Mouse (Mus musculus) CH12.LX (cell line): ENCODE results near the gene Cwc15. TPM values are rescaled to one million over a fixed set of nuclear protein-coding genes. Genes with fewer than 3 reads are reported as not detected.

ENCODE experiments used
- DNase-seq: peaks from one replicate; pipeline ENCODE4 v3.0.0-alpha.2; 2013; ENCODE audit errors: extremely low read depth
- H3K27ac ChIP-seq: 2 replicates; pipeline ENCODE4 v1.5.1; 2012; ENCODE audit warnings: low read depth, mild to moderate bottlenecking, control low read depth, moderate library complexity; ENCODE audit not compliant: insufficient read depth
- H3K27me3 ChIP-seq: replicated peaks from 2 replicates; pipeline ENCODE3; 2012; ENCODE audit warnings: inconsistent platforms
- H3K36me3 ChIP-seq, 2 experiments: replicated peaks in 1 of 2; 2 replicates each; pipeline versions ENCODE3 to v1.6.1; 2012; ENCODE audit warnings: inconsistent platforms in 1 of 2, low read length in 1 of 2, mild to moderate bottlenecking in 1 of 2, mixed read lengths in 1 of 2, moderate library complexity in 1 of 2; ENCODE audit not compliant: control insufficient read depth in 1 of 2, insufficient read depth in 1 of 2
- H3K4me1 ChIP-seq, 2 experiments: 2 replicates each; pipeline ENCODE4 v1.6.1; 2012; ENCODE audit warnings: inconsistent platforms in 1 of 2, moderate library complexity in 1 of 2; ENCODE audit not compliant: insufficient read depth in 2 of 2, control insufficient read depth in 1 of 2
- H3K4me2 ChIP-seq: 2 replicates; pipeline ENCODE4 v1.6.1; 2012; ENCODE audit warnings: low read depth, mild to moderate bottlenecking, control low read depth; ENCODE audit not compliant: poor library complexity, insufficient read depth, severe bottlenecking
- H3K4me3 ChIP-seq, 3 experiments: fragments of 150-350 bp in 1 of 3; sonication (generic) in 1 of 3; replicated peaks in 1 of 3; 2 replicates each; pipeline versions ENCODE3 to v1.5.1; 2011 to 2012; ENCODE audit warnings: low read depth in 2 of 3, low read length in 2 of 3, mild to moderate bottlenecking in 2 of 3, moderate library complexity in 2 of 3, control low read depth in 1 of 3, improper control_type of control experiment in 1 of 3, inconsistent platforms in 1 of 3, mixed read lengths in 1 of 3; ENCODE audit not compliant: poor library complexity in 1 of 3
- H3K79me2 ChIP-seq: replicated peaks from 2 replicates; pipeline ENCODE4 v1.6.1; 2012; ENCODE audit warnings: mild to moderate bottlenecking, moderate library complexity; ENCODE audit not compliant: control insufficient read depth, poor library complexity, insufficient read depth, severe bottlenecking; ENCODE audit errors: extremely low read depth
- H3K9ac ChIP-seq: 2 replicates; pipeline ENCODE4 v1.6.1; 2012; ENCODE audit warnings: low read depth, mild to moderate bottlenecking, control low read depth, moderate library complexity; ENCODE audit not compliant: insufficient read depth
- H3K9me3 ChIP-seq: replicated peaks from 2 replicates; pipeline ENCODE3; 2012; ENCODE audit warnings: low read length, inconsistent platforms, mixed read lengths
- BHLHE40 ChIP-seq: IDR thresholded peaks from 2 replicates; pipeline ENCODE4 v1.6.1; 2011; ENCODE audit warnings: mild to moderate bottlenecking, low read depth, low read length, improper control_type of control experiment
- CHD2 ChIP-seq: IDR thresholded peaks from 2 replicates; pipeline ENCODE4 v1.6.1; 2011; ENCODE audit warnings: low read length, improper control_type of control experiment
- E2F4 ChIP-seq: IDR thresholded peaks from 2 replicates; pipeline ENCODE4 v1.6.1; 2011; ENCODE audit warnings: low read depth, low read length, improper control_type of control experiment; ENCODE audit not compliant: insufficient replicate concordance
- JUN ChIP-seq: IDR thresholded peaks from 2 replicates; pipeline ENCODE4 v1.6.1; 2011; ENCODE audit warnings: low read depth, mild to moderate bottlenecking, low read length, improper control_type of control experiment, moderate library complexity; ENCODE audit not compliant: insufficient read depth
- MAX ChIP-seq: IDR thresholded peaks from 2 replicates; pipeline ENCODE4 v1.6.1; 2011; ENCODE audit warnings: low read length, improper control_type of control experiment
- MEF2A ChIP-seq: IDR thresholded peaks from 2 replicates; pipeline ENCODE4 v1.6.1; 2014; ENCODE audit warnings: low read depth, mild to moderate bottlenecking, inconsistent platforms, low read length, improper control_type of control experiment, borderline replicate concordance
- MYC ChIP-seq: IDR thresholded peaks from 2 replicates; pipeline ENCODE4 v1.6.1; 2011; ENCODE audit warnings: low read depth, mild to moderate bottlenecking, improper control_type of control experiment, low read length
- PAX5 ChIP-seq: IDR thresholded peaks from 2 replicates; pipeline ENCODE4 v1.6.1; 2012; ENCODE audit warnings: low read length, inconsistent platforms, mixed read lengths
- RCOR1 ChIP-seq: conservative IDR thresholded peaks from 2 replicates; pipeline ENCODE4 v1.6.1; 2012; ENCODE audit warnings: low read depth, mild to moderate bottlenecking, inconsistent platforms, low read length, improper control_type of control experiment
- TCF12 ChIP-seq: IDR thresholded peaks from 2 replicates; pipeline ENCODE4 v1.6.1; 2014; ENCODE audit warnings: low read depth, mild to moderate bottlenecking, inconsistent platforms, low read length, improper control_type of control experiment
- UBTF ChIP-seq: IDR thresholded peaks from 2 replicates; pipeline ENCODE4 v1.6.1; 2012; ENCODE audit warnings: low read depth, mild to moderate bottlenecking, inconsistent platforms, low read length, improper control_type of control experiment, moderate library complexity
- USF1 ChIP-seq: IDR thresholded peaks from 2 replicates; pipeline ENCODE4 v1.6.1; 2014; ENCODE audit warnings: low read depth, mild to moderate bottlenecking, inconsistent platforms, low read length, improper control_type of control experiment
- dilution Hi-C: fragments of 300-500 bp; cut with MboI; formaldehyde crosslinking; loops from 2 replicates; pipeline ENCODE4 v1.14.3; 2020; ENCODE audit warnings: low sequenced_read_pairs; ENCODE audit not compliant: extremely low pct_unique_long_range_greater_than_20kb, extremely low pct_ligation_motif_present
- in situ Hi-C: fragments of 300-500 bp; cut with MboI; formaldehyde crosslinking; loops from 3 replicates; pipeline ENCODE4 v1.14.3; 2019; ENCODE audit warnings: low sequenced_read_pairs, low pct_ligation_motif_present, low pct_unique_long_range_greater_than_20kb, mixed read lengths
- polyA plus RNA-seq: library from polyadenylated mRNA; unstranded; fragments of >175 nt; gene quantifications from 2 replicates; pipeline ENCODE4 v1.2.1, GENCODE M21; 2012; ENCODE audit warnings: low read depth; ENCODE audit not compliant: insufficient read length
- total RNA-seq, 2 experiments: library from RNA; depleted of rRNA; stranded (reverse); fragments of 300-350 nt in 1 of 2; fragments of >200 nt in 1 of 2; gene quantifications; 2 replicates each; pipeline ENCODE4 v1.2.3; 2012 to 2014

The Cwc15 gene
- total and polyA plus RNA-seq, 3 experiments = 107 to 221 (median 190) TPM

DNA sequence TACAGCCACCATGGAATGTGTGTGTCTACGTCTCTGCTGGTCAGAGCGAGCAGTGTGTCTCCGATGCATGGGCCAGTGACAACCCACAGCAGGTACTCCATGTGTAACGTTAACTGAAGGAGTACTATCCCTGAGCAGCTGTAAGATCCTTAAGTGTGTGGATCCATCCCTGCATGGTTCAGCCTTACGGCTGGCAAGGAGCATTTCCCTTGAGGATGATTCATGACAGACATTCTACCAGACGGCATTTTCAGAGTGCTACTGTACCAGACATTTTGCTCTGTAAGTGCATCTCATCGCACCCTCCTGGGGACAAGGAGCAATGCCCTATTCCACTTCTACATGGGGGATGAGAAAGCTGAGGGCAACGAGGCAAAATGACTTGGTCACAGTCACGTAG is 59.6 kb downstream of the Cwc15 start:
- in situ Hi-C loops = no loop called here

More for the DNA sequence above, 59.6 kb downstream of the Cwc15 start:
- dilution Hi-C loops = no loop called here
- Histone ChIP-seq H3K27me3 (no peaks in the 10 kb centered on the region), H3K4me3 (no peak overlapping the region), H3K9me3 (no peaks in the 10 kb centered on the region), H3K79me2 (no peaks in the 10 kb centered on the region), H3K27ac (no peak overlapping the region), H3K36me3 (peaks cover 0 to 25% of the 10 kb centered on the region in 2 experiments), H3K9ac (no peak overlapping the region), H3K4me2 (no peak overlapping the region), H3K4me1 (peaks cover 0 to 11% of the 10 kb centered on the region in 2 experiments; a peak in 1 of 4 replicates)
- DNase-seq = no peak
- no peak for TF ChIP-seq E2F4
- TF ChIP-seq MEF2A = no peak
- no peak for TF ChIP-seq CHD2
- no peak for TF ChIP-seq MAX
- no peak for TF ChIP-seq PAX5
- no peak for TF ChIP-seq TCF12
- no peak for TF ChIP-seq MYC
- no peak for TF ChIP-seq RCOR1
- no peak for TF ChIP-seq UBTF
- TF ChIP-seq JUN = no peak
- no peak for TF ChIP-seq USF1
- TF ChIP-seq BHLHE40 = no peak

Other genes with a start within 250 kb of the Cwc15 start
- gene Sesn3, start 225.6 kb upstream of the Cwc15 start, total RNA-seq (2012; rRNA removed) = 3.8 and 4.6 TPM in 2 replicates
- 3.9 TPM in 2 replicates for gene Sesn3, start 225.6 kb upstream of the Cwc15 start, total RNA-seq (2014; rRNA removed)
- 14.3 and 16.1 TPM in 2 replicates for gene Sesn3, start 225.6 kb upstream of the Cwc15 start, polyA plus RNA-seq
- 1.6 and 1.7 TPM in 2 replicates for gene Endod1, start 119.1 kb upstream of the Cwc15 start, total RNA-seq (2012; rRNA removed)
- gene Endod1, start 119.1 kb upstream of the Cwc15 start, total RNA-seq (2014; rRNA removed) = 3.0 TPM in 2 replicates
- gene Endod1, start 119.1 kb upstream of the Cwc15 start, polyA plus RNA-seq = 4.1 and 4.6 TPM in 2 replicates
- gene Kdm4d, start 135 bp upstream of the Cwc15 start, total RNA-seq (2012; rRNA removed) = 0.08 and 0.21 TPM in 2 replicates
- gene Kdm4d, start 135 bp upstream of the Cwc15 start, total RNA-seq (2014; rRNA removed) = 0.27 and 0.28 TPM in 2 replicates
- 0.30 and 0.37 TPM in 2 replicates for gene Kdm4d, start 135 bp upstream of the Cwc15 start, polyA plus RNA-seq
- 0.80 and 0.93 TPM in 2 replicates for gene Amotl1, start 144.4 kb downstream of the Cwc15 start, total RNA-seq (2012; rRNA removed)
- 1.2 and 1.5 TPM in 2 replicates for gene Amotl1, start 144.4 kb downstream of the Cwc15 start, total RNA-seq (2014; rRNA removed)
- gene Amotl1, start 144.4 kb downstream of the Cwc15 start, polyA plus RNA-seq = 2.7 and 3.3 TPM in 2 replicates
- 0.04 TPM in 1 of 2 replicates, not detected in the other for gene Piwil4, start 240.1 kb downstream of the Cwc15 start, total RNA-seq (2012; rRNA removed)
- gene Piwil4, start 240.1 kb downstream of the Cwc15 start, total RNA-seq (2014; rRNA removed) = not detected in 2 replicates
- gene Piwil4, start 240.1 kb downstream of the Cwc15 start, polyA plus RNA-seq = 0.11 TPM in 1 of 2 replicates, not detected in the other